Mouse (Mus musculus) G1E-ER4 (cell line): Measurements from ENCODE around the gene Rd3l. TPM values are rescaled to one million over a fixed set of nuclear protein-coding genes. Genes with fewer than 3 reads are reported as not detected.
A peak's percentile ranks its signal among the peaks of the same experiment; 100 is the strongest.

Source experiments
- GATA1 ChIP-seq: IDR thresholded peaks from one replicate; pipeline ENCODE4 v1.8.0; 2012; ENCODE audit warnings: low read length, inconsistent platforms
- polyA plus RNA-seq: library from polyadenylated mRNA; stranded (reverse); fragments of >175 nt; gene quantifications from 2 replicates; pipeline ENCODE4 v1.2.3, GENCODE M21; 2012

The Rd3l gene
- not detected in 2 replicates for polyA plus RNA-seq

- TF ChIP-seq GATA1: no peak
These were observed at the start of gene Rd3l for GRCm38 (mm10) chr12:111980887-111981367. Rd3l (minus strand) TSS chr12:111981317.

- no peak for TF ChIP-seq GATA1
These were observed 46.3 kb upstream of the Rd3l start for GRCm38 (mm10) chr12:112027408-112027807.

- no peak for TF ChIP-seq GATA1
These were observed 45.0 kb upstream of the Rd3l start for GRCm38 (mm10) chr12:112025907-112026645.

- TF ChIP-seq GATA1: no peak
These were observed 44.3 kb upstream of the Rd3l start for GRCm38 (mm10) chr12:112025457-112025856.

GRCm38 (mm10) chr12:112024581-112025310 lies 43.6 kb upstream of the Rd3l start:
- TF ChIP-seq GATA1: no peak

GRCm38 (mm10) chr12:112023306-112023705 lies 42.2 kb upstream of the Rd3l start:
- no peak for TF ChIP-seq GATA1

- no peak for TF ChIP-seq GATA1
These were observed 35.2 kb upstream of the Rd3l start for GRCm38 (mm10) chr12:112016346-112016745.

- TF ChIP-seq GATA1: no peak
These were observed 32.2 kb upstream of the Rd3l start for GRCm38 (mm10) chr12:112013271-112013801.

GRCm38 (mm10) chr12:112012511-112013270 lies 31.6 kb upstream of the Rd3l start:
- TF ChIP-seq GATA1: no peak

GRCm38 (mm10) chr12:112001223-112001622 lies 20.1 kb upstream of the Rd3l start:
- no peak for TF ChIP-seq GATA1

GRCm38 (mm10) chr12:111999735-112000134 lies 18.6 kb upstream of the Rd3l start:
- TF ChIP-seq GATA1: no peak

- TF ChIP-seq GATA1: no peak
These were observed 14.0 kb upstream of the Rd3l start for GRCm38 (mm10) chr12:111995161-111995560.

- TF ChIP-seq GATA1: no peak
These were observed 11.5 kb upstream of the Rd3l start for GRCm38 (mm10) chr12:111992626-111993025.

GRCm38 (mm10) chr12:111986756-111987155 lies 5.6 kb upstream of the Rd3l start:
- no peak for TF ChIP-seq GATA1

- peak; percentile 15 for TF ChIP-seq GATA1
These were observed 2.0 kb upstream of the Rd3l start for GRCm38 (mm10) chr12:111983165-111983564.

GRCm38 (mm10) chr12:111981831-111982230 lies 714 bp upstream of the Rd3l start:
- TF ChIP-seq GATA1: no peak
